Mouse (Mus musculus): ENCODE measurements around the gene Mrs2. TPM values are rescaled to one million over a fixed set of nuclear protein-coding genes. Genes with fewer than 3 reads are reported as not detected.
"Not testable (repeated sequence)": the region's sequence is repeated elsewhere in the genome, so short reads cannot be mapped to it uniquely, and the experiment has no call there.

Mrs2 gene
- total RNA-seq, 2 experiments from 2014 or later, result 46.9 to 56.4 TPM

DNA sequence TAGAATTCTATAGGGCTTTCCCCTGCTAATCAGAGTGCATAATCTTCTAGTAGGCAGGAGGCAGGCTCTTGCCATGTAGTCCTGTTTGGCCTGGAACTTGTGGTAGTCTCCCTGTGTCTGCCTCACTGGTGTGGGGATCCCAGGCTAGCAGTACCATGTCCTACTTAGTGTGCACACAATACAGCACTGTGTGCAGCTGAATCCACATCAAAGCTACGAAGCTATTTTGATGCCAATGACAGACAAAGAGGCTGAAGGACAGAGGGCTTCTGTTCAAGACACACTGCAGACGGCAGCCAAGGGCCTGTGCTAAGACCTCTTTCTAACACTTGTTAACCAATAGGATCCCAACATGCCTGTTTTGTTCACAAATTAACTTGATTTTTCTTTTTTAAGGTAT, 34.7 kb downstream of the Mrs2 start:
- intact Hi-C loops (cut with DNase I), result loop anchor here (5.0 kb wide), 1 partner anchor 503 kb away; no protein-coding TSS in a partner anchor
- DNase-seq (ENCODE audit: low spot score), result no peak

DNA sequence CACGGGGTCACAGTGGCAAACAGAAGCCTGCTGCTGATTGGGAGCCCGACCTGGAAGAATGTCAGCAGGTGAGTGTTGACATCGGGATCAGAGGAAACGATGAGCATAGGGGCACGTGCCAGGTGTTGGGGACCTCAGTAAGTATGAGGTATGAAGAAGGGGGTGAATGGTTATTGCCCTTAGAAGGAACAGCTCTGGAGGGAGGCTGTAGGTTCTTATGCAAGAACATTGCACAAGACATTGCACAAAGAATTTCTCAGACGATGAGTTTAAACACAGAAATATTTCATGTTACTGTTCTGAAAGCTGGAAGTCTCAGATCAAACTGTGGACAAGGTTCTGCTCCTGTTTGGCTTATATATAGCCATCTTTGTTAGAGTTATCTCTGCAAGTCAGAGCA, 39.1 kb downstream of the Mrs2 start:
- intact Hi-C loops (cut with DNase I), result no loop called here
- DNase-seq (ENCODE audit: low spot score), result no peak

DNA sequence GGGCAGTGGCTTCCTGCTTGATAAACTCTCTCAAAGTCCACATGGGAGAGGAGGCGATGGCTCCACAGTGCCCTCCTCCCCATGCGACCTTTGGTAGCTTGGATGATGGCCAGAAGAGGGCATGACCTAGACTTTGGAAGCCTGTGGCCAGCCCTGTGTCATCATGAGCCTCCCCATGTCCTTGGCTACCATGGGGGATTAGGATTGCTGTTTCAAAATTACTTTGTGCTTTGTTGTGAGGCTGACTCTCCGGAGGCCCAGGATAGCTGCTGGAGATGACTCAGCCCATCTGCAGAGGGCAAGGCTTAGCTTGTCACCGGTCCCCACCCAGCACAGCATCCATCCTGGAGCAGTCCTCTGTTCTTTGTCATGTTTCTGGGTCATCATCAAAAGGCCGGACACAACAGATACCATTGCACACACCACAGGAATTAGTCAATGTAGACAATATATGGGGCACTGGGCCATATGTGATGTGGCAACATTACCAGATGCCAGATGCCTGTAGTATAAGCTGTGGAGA, 42.3 kb downstream of the Mrs2 start:
- intact Hi-C loops (cut with DNase I), result no loop called here
- DNase-seq (ENCODE audit: low spot score), result no peak

DNA sequence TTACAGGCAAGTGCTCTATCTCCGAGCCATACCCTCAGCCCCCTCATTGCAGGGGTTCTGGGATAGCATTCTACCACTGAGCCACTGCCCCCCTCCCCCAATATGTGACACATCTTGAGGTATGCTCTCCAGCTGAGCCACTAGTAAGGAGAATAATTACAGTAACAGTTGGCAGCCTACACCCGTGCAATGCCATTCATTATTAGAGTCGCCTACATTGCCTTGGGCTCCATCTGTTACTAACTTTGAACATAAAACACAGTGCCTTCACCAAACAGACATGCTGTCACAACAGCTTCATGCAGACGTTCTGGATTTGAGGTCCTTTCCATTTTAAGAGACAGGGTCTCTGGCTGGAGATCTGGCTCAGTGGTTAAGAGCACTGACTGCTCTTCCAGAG, 43.8 kb downstream of the Mrs2 start:
- intact Hi-C loops (cut with DNase I), result no loop called here
- no peak for DNase-seq (ENCODE audit: low spot score)

DNA sequence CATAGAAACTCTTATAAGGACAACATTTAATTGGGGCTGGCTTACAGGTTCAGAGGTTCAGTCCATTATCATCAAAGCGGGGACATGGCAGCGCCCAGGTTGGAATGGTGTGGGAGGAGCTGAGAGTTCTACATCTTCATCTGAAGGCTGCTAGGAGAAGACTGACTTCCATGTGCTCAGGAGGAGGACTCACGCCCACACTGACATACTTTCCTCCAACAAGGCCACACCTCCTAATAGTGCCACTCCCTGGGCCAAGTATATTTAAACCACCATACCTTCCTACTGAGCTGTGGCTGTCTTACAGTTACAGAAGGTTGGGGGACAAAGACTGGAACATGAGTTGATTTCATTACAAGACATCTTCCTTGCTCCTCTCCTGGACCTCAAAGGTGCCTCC, 48.4 kb downstream of the Mrs2 start:
- DNase-seq (ENCODE audit: low spot score); intact Hi-C loops (cut with DNase I): not testable (repeated sequence)

DNA sequence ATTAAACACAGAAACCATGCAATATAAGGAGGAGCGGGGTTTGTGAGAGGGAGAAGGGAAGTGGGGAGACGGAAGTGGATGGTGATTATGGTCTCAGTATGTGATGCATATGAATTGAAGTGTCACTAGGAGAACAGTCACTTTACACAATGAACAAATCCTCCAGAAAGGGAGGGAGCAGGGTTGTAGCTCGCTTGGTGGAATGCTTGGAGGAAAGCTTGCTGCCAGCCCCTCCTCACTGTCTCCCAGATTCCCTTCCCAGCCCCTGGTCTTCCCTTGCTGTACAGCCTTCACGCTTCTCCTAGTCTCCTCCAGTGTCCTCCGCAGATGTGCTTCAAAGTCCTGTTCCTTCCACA, 54.4 kb downstream of the Mrs2 start:
- intact Hi-C loops (cut with DNase I), result no loop called here
- no peak for DNase-seq (ENCODE audit: low spot score)

DNA sequence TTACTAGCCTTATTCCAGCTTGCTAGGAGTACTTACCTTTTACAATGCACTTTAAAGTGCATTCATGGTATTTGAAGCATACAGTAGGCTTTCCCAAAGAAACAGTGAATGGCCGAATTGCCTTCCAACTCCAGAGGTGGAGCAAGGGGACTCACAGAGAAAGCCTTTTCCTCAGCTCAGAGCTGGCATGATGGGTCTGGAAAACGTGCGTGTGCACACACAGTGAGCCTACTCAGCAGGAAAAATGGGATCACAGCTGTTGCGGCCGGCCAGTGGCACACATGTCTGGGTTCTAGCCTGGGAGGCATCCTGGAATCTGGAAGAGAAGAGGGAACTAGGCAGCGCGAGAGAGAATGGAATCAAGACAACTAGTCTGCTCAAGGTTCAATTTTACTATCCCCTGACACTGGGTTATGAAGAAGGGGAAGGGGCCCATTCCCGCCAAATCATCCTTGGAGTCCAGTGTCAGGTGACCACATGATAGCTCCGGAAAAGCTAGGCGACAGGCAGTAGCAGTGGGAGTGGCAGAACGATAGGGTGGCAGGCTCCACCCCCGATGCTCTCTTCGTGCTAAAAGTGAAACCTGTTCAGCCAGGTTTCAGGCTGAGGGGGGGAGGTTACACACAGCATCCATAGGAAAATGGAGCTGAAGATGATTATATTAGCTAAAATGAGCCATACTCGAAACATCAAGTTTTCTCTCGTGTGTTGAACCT, 54.9 kb downstream of the Mrs2 start:
- intact Hi-C loops (cut with DNase I), result no loop called here
- no peak for DNase-seq (ENCODE audit: low spot score)

DNA sequence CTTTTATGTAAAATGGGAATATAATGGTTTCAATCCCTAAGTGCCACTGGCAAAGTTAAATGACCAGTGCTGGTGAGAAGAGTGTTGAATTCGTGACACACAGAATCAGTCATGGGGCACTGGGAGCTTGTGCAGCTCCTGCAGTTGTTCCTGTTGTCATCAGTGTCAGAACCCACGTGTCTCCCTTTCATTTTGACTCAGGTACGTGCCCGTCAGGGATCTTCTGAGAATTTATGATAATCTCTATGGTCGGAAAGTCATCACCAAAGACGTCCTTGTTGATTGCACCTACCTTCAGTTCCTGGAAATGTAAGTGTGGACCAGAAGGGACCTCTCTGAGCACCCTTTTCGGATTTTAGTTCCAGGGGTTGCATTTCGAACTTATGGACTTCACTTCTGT, 58.1 kb downstream of the Mrs2 start:
- DNase-seq (ENCODE audit: low spot score), result no peak
- intact Hi-C loops (cut with DNase I), result no loop called here

DNA sequence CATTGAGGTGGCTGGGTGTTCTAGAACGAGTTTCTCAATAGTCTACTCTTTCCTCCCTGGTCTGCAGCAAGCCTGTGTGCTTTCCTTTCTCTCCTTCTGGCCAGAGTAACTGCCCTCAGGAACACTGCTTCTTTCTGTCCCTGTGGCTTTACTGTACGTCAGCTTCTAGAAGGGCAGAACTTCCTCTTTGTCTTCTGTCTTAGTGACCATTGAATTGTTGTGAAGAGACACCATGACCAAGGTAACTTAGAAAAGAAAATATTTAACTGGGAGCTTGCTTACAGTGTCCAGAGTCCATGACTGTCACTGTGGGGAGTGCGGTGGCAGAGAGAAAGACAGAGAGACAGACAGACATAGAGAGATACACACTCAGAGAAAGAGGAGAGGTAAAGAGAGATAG, 60.1 kb downstream of the Mrs2 start:
- DNase-seq (ENCODE audit: low spot score), result no peak
- intact Hi-C loops (cut with DNase I), result no loop called here

DNA sequence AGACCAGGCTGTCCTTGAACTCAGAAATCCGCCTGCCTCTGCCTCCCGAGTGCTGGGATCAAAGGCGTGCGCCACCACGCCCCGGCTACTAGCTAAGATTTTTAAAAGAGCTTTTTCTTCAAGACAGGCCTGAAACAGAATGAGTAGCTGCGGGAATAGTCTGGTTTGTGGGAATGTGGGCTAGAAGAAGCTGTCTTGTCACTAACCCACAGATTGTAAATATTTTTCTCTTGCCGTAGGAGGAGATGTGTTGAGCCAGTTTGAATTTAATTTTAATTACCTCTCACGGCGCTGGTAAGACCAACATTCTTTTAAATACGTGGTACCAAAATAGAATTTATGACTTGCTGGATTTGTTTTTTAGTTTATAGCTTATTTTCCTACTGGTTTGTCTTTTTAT, 61.5 kb downstream of the Mrs2 start:
- intact Hi-C loops (cut with DNase I), result no loop called here
- DNase-seq (ENCODE audit: low spot score), result no peak

DNA sequence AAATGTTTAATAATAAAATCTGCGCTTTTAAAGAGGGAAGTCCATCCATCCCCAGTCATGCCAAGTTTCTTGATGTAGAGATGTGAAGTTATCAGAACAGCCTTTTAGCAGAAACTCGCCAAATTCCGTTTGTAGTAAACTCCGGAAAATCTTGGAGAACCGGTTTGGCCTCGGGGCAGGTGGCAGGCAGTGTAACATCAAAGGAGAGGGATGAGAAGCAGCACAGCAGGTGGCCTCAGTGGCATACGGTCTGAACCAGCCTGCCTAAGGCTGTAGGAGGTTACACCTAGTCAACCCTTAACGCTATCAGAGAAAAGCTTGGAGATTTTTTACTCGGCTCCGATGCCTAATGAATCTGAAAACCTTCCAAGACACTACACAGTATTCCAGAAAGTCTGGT, 64.7 kb downstream of the Mrs2 start:
- intact Hi-C loops (cut with DNase I), result no loop called here
- no peak for DNase-seq (ENCODE audit: low spot score)

DNA sequence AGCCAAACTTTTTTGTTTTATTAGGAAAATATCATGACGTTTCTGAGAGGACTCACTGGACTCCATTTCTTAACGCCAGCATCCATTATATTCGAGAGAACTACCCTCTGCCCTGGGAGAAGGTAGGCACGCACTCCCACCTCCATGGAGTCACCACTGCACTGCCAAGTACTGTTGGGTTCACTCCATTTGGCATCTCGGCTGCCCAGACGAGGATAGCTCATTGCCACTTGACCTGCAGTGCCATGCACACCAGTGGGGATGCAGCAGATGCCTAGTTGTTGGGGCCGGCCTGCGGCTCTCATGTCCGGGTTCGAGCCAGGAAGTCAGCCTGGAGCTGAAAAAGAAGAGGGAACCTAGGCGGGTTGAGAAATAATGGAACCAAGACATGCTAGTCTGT, 65.1 kb downstream of the Mrs2 start:
- DNase-seq (ENCODE audit: low spot score), result no peak
- intact Hi-C loops (cut with DNase I), result no loop called here

DNA sequence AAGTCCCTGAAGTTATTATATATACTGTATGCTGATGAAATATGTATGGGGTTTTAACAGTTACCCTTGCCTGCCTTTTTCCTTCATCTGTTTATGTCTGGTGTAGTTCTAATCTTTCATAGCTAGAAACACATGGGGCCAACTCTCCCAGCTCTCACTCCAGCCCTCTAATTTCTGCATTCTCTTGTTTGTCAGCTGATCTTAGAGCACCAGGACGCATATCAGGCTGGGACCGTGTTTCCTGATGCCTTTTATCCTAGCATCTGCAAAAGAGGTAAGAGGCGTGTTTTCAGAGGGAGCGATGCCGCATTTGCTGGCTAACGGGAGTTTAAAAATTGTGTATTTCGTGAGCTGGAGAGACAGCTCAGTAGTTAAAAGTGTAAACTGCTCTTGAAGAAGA, 67.5 kb downstream of the Mrs2 start:
- intact Hi-C loops (cut with DNase I), result no loop called here
- DNase-seq (ENCODE audit: low spot score), result no peak

DNA sequence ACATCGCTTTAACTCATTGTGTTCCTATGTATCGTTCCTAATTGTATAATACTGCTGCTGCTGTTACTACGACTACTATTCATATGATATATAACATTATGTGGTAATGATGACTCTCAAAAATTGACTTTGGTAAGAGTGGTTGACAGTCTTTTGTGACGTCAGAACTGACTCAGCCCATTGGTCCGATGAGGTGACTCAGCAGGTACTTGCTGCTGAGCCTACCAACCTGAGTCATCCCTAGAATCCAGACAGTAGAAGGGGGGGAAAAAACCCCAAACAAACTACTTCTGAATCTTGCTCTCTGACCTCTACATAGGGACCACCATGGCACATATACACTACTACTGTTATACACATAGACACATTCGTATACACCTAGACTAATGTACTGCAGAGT, 71.3 kb downstream of the Mrs2 start:
- intact Hi-C loops (cut with DNase I), result no loop called here
- DNase-seq (ENCODE audit: low spot score), result no peak

DNA sequence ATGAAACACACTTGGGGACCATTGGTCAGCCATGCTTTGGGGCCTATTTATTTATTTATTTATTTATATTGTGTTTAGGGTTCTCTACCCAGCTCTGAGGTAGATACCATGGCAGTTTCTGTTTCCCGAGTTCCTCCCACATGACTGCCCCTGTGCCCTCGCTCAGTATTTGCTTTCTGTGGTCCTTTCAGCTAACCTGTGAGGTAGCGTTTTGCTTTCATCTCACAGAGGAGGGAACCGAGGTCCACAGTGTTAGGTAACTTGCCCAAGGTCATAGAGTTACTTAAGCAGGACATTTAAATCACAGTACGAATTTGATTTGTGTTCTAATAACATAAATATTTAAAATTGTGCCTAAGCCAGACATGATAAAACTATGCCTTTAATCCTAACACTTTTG, 73.0 kb downstream of the Mrs2 start:
- intact Hi-C loops (cut with DNase I), result no loop called here
- DNase-seq (ENCODE audit: low spot score), result no peak

DNA sequence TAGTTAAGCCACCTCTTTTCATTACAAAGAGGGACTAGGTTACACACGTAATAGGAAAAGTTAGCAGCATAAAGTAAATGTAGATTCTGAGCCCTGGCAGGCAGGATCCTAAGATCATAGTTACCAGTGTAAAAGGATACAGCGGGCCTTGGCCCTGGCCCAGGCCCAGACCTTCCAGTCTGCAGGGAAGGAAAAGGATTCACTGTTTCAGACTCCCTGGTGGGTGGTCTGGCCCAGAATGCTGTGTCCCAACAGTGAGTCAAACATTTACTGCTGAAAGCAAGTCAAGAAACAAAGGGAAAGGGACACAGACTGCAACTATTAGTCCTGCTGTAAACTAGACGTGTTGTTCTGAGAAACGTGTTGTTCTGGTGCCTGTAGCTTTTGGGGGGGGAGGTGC, 74.6 kb downstream of the Mrs2 start:
- intact Hi-C loops (cut with DNase I), result no loop called here
- DNase-seq (ENCODE audit: low spot score), result no peak

DNA sequence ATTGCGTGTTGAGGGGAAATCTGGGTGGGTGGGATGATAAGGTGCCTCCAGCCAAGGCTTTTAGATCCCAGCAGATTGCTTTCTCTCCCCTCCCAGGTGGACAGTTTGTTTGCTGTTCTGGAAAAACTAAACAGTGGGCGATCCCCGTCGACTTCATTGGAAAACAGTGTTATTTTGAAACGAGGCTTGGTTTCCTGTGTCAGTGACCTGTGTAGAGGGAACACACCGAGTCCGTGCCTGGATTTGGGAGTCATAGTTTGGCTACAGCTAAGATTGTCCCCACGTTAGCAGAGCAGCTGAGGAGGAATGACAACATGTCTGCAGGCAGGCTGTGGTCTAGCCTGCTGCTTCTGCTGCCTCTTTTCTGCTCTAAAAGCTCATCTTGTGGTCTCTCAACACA, 76.9 kb downstream of the Mrs2 start:
- no peak for DNase-seq (ENCODE audit: low spot score)
- intact Hi-C loops (cut with DNase I), result no loop called here

DNA sequence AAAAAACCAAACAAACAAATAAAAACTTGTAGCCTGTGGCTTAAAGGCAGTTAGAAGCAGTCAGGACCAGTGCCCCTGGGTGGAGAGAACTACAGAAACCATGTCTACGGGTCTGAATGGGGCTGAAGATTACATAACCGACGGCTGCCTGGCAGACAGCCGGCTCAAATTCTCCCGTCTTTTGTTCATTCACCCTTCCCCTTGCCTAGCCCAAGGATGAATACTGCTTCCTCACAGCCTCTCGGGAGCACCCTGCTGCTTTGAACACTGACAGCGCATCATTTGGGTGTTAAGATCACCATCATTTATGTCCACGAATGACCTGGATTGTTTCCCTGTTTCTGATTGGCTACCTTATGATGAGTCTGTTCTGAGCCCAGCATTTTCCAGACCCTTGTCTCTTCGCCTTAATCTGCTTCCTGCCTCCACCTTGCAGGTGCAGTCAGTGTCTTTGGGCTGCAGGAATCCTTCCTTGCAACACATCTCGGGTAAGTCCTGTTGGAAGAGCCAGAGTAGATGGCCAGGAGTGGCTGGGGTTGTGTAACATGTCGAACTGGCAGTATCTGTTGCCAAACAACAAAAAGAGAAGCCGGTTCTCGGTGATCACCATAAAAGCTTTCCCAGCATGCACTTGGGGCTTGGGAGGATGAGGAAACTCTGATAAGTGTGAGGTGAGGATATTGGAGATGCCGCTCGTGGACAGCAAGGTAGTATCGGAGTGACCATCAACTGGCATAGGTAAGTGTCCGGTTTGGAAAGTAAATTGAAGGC, 77.5 kb downstream of the Mrs2 start, which contains the start of gene Gpld1:
Gpld1 (plus strand) TSS at position 641 of the 771 bp plus-strand sequence.
- intact Hi-C loops (cut with DNase I), result no loop called here
- no peak for DNase-seq (ENCODE audit: low spot score)

DNA sequence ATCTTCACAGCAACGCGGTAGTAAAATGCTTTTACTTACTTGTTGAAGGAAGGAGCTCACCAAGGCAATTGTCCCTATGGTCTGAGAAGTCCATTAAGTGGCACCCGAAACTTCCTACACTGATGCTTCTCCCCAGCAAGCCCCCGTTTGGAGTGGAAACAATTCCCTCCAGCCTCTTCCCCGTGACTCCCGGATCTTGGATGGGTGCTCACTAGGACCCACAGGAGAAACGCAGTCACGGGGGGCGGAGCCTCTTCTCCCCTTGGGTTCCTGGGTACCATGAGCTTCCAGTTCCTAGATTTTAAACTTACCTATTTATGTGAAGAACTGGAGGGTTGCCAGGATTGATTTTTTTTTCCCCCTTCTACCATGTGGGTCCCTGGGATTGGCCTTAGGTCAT, 80.7 kb downstream of the Mrs2 start:
- intact Hi-C loops (cut with DNase I), result loop anchor here (10.0 kb wide), 1 partner anchor 175 kb away; no protein-coding TSS in a partner anchor
- no peak for DNase-seq (ENCODE audit: low spot score)

DNA sequence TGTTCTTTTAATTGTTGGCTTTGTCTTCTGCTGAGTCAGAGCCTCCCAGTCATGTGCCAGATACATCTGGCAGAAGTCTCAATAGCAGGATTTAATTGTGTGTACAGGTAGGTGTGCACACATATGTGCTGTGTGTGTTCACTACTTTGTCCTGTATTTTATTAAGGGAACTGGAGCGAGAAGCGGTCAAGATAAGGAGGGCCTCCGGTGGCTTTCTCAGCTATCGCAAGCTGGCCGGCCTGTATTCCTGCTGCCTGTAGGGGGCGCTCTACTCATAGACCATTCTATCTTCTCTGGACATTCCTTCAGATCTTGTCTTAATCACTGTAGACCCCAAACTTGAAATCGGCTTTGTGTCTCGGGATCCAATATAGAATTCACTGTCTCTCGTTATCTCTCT, 81.5 kb downstream of the Mrs2 start:
- intact Hi-C loops (cut with DNase I), result loop anchor here (10.0 kb wide), 1 partner anchor 176 kb away; no protein-coding TSS in a partner anchor
- no peak for DNase-seq (ENCODE audit: low spot score)

DNA sequence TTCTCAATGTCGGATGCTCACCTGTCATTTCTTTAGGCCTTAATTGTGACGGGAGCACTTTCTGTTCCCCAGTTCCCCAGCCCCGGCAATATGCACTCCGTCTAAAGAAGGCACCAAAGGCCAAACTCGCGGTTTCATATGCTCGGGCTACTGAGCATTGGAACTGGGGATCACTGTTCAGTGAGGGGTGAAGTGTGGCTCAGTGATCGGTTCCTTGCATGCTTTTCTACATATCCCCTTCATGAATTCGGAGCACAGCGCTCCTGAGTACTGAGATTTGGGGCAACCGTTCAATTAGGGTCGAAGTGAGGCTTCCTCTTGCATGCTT, 82.4 kb downstream of the Mrs2 start:
- intact Hi-C loops (cut with DNase I), result loop anchor here (10.0 kb wide), 1 partner anchor 177 kb away; no protein-coding TSS in a partner anchor
- no peak for DNase-seq (ENCODE audit: low spot score)
